Mouse (Mus musculus) brown adipose tissue, adult 24 weeks (tissue): Measurements from ENCODE around the gene Hoxb6. TPM values are rescaled to one million over a fixed set of nuclear protein-coding genes. Genes with fewer than 3 reads are reported as not detected.

ENCODE experiments used
- H3K27ac ChIP-seq: fragments of 200-500 bp; replicated peaks from 2 replicates; pipeline ENCODE4 v1.5.1; 2012; ENCODE audit warnings: low read depth, mild to moderate bottlenecking, low read length
- H3K4me1 ChIP-seq: fragments of 200-500 bp; 2 replicates; pipeline ENCODE4 v1.6.1; 2012; ENCODE audit warnings: low read length, mixed read lengths; ENCODE audit not compliant: control insufficient read depth, insufficient read depth, insufficient read length
- H3K4me3 ChIP-seq: fragments of 200-500 bp; 2 replicates; pipeline ENCODE4 v1.5.1; 2012; ENCODE audit warnings: low read depth, mild to moderate bottlenecking, low read length, moderate library complexity; ENCODE audit not compliant: insufficient read depth
- polyA plus RNA-seq: library from polyadenylated mRNA; stranded (reverse); fragments of >200 nt; gene quantifications from 2 replicates; pipeline ENCODE4 v1.2.4, GENCODE M21; 2012; ENCODE audit not compliant: missing spikeins, insufficient read depth, insufficient read length

Gene Hoxb6
- polyA plus RNA-seq, 1 experiment = 0.91 TPM

DNA sequence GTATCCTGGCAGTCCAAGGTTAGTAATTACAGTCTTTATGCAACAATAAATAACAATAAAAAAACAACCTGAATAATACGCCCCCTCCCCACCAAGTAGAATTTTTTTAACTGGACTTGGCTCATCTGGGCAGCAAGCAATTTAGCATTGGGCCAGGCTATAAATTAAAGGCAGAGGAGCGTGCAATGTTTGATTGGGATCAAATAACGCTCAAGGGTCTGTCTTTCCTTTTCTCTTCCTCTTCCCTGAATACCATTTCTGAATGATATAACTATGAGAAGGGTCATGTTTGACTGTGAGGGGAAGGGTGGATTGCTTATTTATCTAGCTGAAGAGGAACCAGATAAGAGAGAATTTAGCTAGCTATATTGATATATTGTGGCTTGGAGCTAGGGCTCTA is 56.7 kb downstream of the Hoxb6 start:
- peaks cover 18% of the 10 kb centered on the region for H3K4me1 ChIP-seq
- no peak overlapping the region for H3K27ac ChIP-seq
- no peak overlapping the region for H3K4me3 ChIP-seq

DNA sequence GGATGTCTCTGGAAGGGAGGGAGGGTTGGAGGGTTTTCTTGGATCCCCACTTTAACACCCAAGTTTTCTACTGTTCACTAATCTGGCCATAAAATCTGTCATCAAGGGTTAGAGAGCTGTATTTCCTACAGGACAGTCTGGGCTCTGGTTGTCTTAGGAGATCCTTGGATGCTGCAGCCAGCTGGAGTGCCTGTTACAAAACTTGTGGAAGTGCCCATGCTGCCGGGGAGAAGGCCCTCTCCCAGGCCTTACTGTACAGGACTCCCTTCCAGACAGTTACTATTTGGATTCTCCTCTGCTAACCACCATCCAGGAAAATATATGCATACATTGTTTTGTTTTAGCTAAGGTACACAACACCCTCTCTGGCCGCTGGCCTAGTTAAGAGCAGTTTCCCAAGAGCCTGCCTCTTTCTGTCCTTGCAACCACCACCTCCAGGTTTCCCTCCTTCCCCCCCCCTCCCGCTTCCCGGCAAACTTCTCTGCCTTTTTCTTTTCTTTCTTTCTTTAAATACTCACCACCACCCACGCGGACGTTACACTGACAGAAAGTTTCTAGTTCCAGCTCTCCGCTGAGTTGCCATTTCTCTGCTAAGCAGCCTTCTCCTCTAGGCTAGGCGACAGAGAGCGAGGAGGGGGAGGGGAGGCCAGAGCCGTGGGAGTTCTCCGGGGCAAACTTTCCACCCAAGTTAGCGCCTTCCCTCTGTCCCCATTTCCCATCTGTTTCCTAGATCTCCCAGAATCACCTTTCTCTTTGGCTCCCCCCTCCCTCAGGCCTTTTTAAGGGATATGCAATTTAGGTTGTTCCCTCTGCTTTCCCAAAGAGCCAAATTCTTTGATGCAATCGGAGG is 57.4 kb downstream of the Hoxb6 start:
- H3K4me3 ChIP-seq = peak overlapping the region; percentile 54
- H3K4me1 ChIP-seq = peaks cover 18% of the 10 kb centered on the region
- H3K27ac ChIP-seq = peak overlapping the region; percentile 82

- Histone ChIP-seq H3K27ac (peak within 1 kb of the TSS; percentile 88), H3K4me3 (peak within 1 kb of the TSS; percentile 83), H3K4me1 (peaks cover 19% of the 10 kb centered on the region)
Observed at GRCm38 (mm10) chr11:96350341-96350624, 58.0 kb downstream of the Hoxb6 start, which contains the start of gene Hoxb2. Gene Hoxb2, plus strand, starts transcription at chr11:96350525.

DNA sequence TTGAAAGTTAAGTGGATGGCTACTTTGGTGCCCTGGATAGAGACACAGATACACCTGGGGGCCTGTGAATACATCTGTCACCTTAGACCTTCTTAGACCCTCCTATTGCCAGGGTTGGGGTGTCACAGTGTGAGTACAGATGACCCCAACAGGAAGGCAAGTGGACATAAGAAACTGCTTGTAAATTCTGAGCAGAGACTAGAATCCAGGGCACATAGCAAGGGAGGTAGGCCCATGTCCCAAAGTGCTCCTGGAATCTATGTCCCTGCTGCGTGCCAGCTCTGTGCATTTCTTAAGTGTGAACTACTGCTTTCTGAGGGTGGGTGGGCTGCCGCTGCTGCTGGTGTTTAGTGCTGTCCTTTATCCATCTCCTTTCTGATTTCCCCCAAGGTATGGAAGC is 58.5 kb downstream of the Hoxb6 start:
- H3K27ac ChIP-seq = peak overlapping the region; percentile 88

More for the DNA sequence above, 58.5 kb downstream of the Hoxb6 start:
- peak overlapping the region; percentile 17; the same call in 1 of the 2 replicates for H3K4me3 ChIP-seq
- H3K4me1 ChIP-seq = peaks cover 19% of the 10 kb centered on the region

Other genes with a start within 250 kb of the Hoxb6 start
- gene Ube2z, start 227.1 kb upstream of the Hoxb6 start, polyA plus RNA-seq = 11.5 and 13.7 TPM in 2 replicates
- gene Atp5g1, start 216.8 kb upstream of the Hoxb6 start, polyA plus RNA-seq = 43.7 and 57.2 TPM in 2 replicates
- not detected in 2 replicates for gene Calcoco2, start 180.5 kb upstream of the Hoxb6 start, polyA plus RNA-seq
- gene Ttll6, start 158.7 kb upstream of the Hoxb6 start, polyA plus RNA-seq = not detected in 2 replicates
- gene Hoxb13, start 98.2 kb upstream of the Hoxb6 start, polyA plus RNA-seq = not detected in 2 replicates
- not detected in 2 replicates for gene Hoxb9, start 21.0 kb upstream of the Hoxb6 start, polyA plus RNA-seq
- gene Hoxb8, start 10.6 kb upstream of the Hoxb6 start, polyA plus RNA-seq = 0.58 and 1.9 TPM in 2 replicates
- 2.1 and 2.6 TPM in 2 replicates for gene Hoxb7, start 5.9 kb upstream of the Hoxb6 start, polyA plus RNA-seq
- 1.1 and 1.2 TPM in 2 replicates for gene Hoxb5, start 10.9 kb downstream of the Hoxb6 start, polyA plus RNA-seq
- gene Hoxb4, start 25.8 kb downstream of the Hoxb6 start, polyA plus RNA-seq = 6.0 and 6.4 TPM in 2 replicates
- gene Hoxb3, start 30.9 kb downstream of the Hoxb6 start, polyA plus RNA-seq = 1.7 and 2.0 TPM in 2 replicates
- 3.2 and 3.7 TPM in 2 replicates for gene Hoxb2, start 58.0 kb downstream of the Hoxb6 start, polyA plus RNA-seq
- not detected in 2 replicates for gene Hoxb1, start 73.3 kb downstream of the Hoxb6 start, polyA plus RNA-seq
- not detected in 2 replicates for gene Skap1, start 172.1 kb downstream of the Hoxb6 start, polyA plus RNA-seq